Mouse (Mus musculus) embryonic facial prominence, embryonic 11.5 days (tissue): ENCODE results near the gene Sord. TPM values are rescaled to one million over a fixed set of nuclear protein-coding genes. Genes with fewer than 3 reads are reported as not detected.
A peak's percentile ranks its signal among the peaks of the same experiment; 100 is the strongest.

ENCODE experiments used
- ATAC-seq: fragments of 200-750 bp; cut with Nextera tagmentation; replicated peaks from 2 replicates; pipeline ENCODE4 v1.8.0; 2017; ENCODE audit warnings: low read depth; ENCODE audit not compliant: insufficient number of reproducible peaks, low FRiP score, low TSS enrichment
- DNase-seq: peaks from one replicate; pipeline ENCODE4 v3.0.0-alpha.2; 2015; ENCODE audit warnings: low spot score
- H3K27ac ChIP-seq: fragments of 300-500 bp; sonication (generic); replicated peaks from 2 replicates; pipeline ENCODE4 v1.5.1; 2014; ENCODE audit warnings: mild to moderate bottlenecking, low read depth, low read length, control low read depth
- H3K27me3 ChIP-seq: fragments of 300-500 bp; sonication (generic); 2 replicates; pipeline ENCODE4 v1.6.1; 2014; ENCODE audit warnings: mild to moderate bottlenecking, low read length, moderate library complexity, mixed read lengths; ENCODE audit not compliant: control insufficient read depth, insufficient read depth
- H3K36me3 ChIP-seq: fragments of 300-500 bp; sonication (generic); replicated peaks from 2 replicates; pipeline ENCODE4 v1.6.1; 2014; ENCODE audit warnings: low read depth, mild to moderate bottlenecking, low read length, moderate library complexity, mixed read lengths; ENCODE audit not compliant: control insufficient read depth, insufficient read depth
- H3K4me1 ChIP-seq: fragments of 300-500 bp; sonication (generic); 2 replicates; pipeline ENCODE4 v1.6.1; 2014; ENCODE audit warnings: low read length, mixed read lengths; ENCODE audit not compliant: control insufficient read depth, insufficient read depth
- H3K4me2 ChIP-seq: fragments of 300-500 bp; sonication (generic); 2 replicates; pipeline ENCODE4 v1.6.1; 2014; ENCODE audit warnings: low read depth, mild to moderate bottlenecking, control low read depth, low read length, moderate library complexity
- H3K4me3 ChIP-seq: fragments of 300-500 bp; sonication (generic); 2 replicates; pipeline ENCODE4 v1.5.1; 2014; ENCODE audit warnings: low read depth, low read length, control low read depth
- H3K9ac ChIP-seq: fragments of 300-500 bp; sonication (generic); replicated peaks from 2 replicates; pipeline ENCODE4 v1.6.1; 2014; ENCODE audit warnings: mild to moderate bottlenecking, control low read depth, low read length
- H3K9me3 ChIP-seq: fragments of 300-500 bp; sonication (generic); replicated peaks from 2 replicates; pipeline ENCODE4 v1.6.1; 2016; ENCODE audit warnings: mild to moderate bottlenecking, low read length, inconsistent platforms, mixed read lengths; ENCODE audit not compliant: control insufficient read depth
- WGBS: fragments of 180-500 bp; shearing (Covaris S2); extraction: QIAGEN DNeasy Blood & Tissue Kit; methylation state at CpG from one replicate; pipeline ENCODE4 v1.1.7; 2014; 5-methylcytosine and 5-hydroxymethylcytosine counted together
- polyA plus RNA-seq: library from polyadenylated mRNA; unstranded; fragments of >200 nt; fragmentation: Nextera tagmentation; extraction: Ambion mirVana; gene quantifications from 2 replicates; pipeline ENCODE4 v1.2.1, GENCODE M21; 2014

The Sord gene
- 29.3 and 29.9 TPM in 2 replicates for polyA plus RNA-seq

DNA sequence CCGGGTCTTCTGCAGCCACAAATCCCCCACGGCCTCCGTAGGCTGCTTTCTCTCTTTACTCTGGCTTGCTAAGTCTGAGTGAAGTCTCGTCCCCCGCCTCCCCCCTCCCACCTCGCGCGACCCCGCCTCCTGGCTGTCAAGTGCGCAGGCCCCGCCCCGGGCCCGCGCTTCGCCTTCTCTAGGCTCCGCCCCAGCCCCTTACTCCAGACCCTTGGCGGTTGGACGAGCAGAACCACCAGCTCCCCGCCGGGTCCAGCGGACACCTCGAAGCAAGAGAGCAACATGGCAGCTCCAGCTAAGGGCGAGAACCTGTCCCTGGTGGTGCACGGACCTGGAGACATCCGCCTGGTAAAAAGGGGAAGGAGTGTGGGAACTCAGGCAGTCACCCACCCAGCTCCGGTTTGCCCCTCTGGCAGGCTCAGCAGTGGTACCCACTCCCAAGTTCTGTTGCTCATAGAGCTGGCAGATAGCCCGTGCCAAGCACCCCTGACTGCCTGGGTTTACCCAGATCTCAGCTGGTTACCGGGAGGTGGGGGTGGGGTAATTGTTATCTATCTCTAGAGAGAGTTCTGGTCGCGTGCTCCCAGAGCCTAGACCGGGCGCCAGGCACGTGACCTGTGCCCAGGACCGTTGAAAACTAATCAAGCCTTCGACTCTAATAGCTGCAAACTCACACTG, at the start of gene Sord:
Gene Sord, plus strand, starts transcription at position 139 of the 678 bp plus-strand sequence.
- DNase-seq (peak; percentile 95), ATAC-seq (peak; percentile 90)
- H3K27ac ChIP-seq, result no peak within 1 kb of the TSS
- no peaks in the 10 kb centered on the region for H3K27me3 ChIP-seq
- H3K4me2 ChIP-seq, result peak within 1 kb of the TSS; percentile 58
- peak within 1 kb of the TSS; percentile 50 for H3K4me3 ChIP-seq
- no peaks in the 10 kb centered on the region for H3K4me1 ChIP-seq
- no peaks in the 10 kb centered on the region for H3K36me3 ChIP-seq
- H3K9me3 ChIP-seq, result no peaks in the 10 kb centered on the region
- peak within 1 kb of the TSS; percentile 57 for H3K9ac ChIP-seq
- WGBS, result 1% methylated on average over 34 of the region's 35 CpGs

- no peak overlapping the region for H3K27ac ChIP-seq
- WGBS, result 85% methylated on average over 4 of the region's 4 CpGs
- no peaks in the 10 kb centered on the region for H3K36me3 ChIP-seq
- H3K4me1 ChIP-seq, result no peaks in the 10 kb centered on the region
- H3K9me3 ChIP-seq, result no peaks in the 10 kb centered on the region
- no peak overlapping the region for H3K4me2 ChIP-seq
- H3K4me3 ChIP-seq, result no peak overlapping the region
- no peak for ATAC-seq
- no peak for DNase-seq
- no peak overlapping the region for H3K9ac ChIP-seq
- H3K27me3 ChIP-seq, result no peaks in the 10 kb centered on the region
Measured at GRCm38 (mm10) chr2:122185086-122185485, 49.5 kb upstream of the Sord start.

GRCm38 (mm10) chr2:122186106-122186505, 48.4 kb upstream of the Sord start, which contains the start of the genes Patl2 and Terb2:
TSS of gene Patl2 (minus strand) at chr2:122186189.
TSS of gene Terb2 (plus strand) at chr2:122186272.
- WGBS, result 84% methylated on average over 17 of the region's 17 CpGs
- H3K27ac ChIP-seq, result no peak within 1 kb of the TSS
- DNase-seq (no peak), ATAC-seq (no peak)
- H3K4me1 ChIP-seq, result no peaks in the 10 kb centered on the region
- no peaks in the 10 kb centered on the region for H3K36me3 ChIP-seq
- no peak within 1 kb of the TSS for H3K4me2 ChIP-seq
- H3K9me3 ChIP-seq, result no peaks in the 10 kb centered on the region
- H3K27me3 ChIP-seq, result no peaks in the 10 kb centered on the region
- H3K9ac ChIP-seq, result no peak within 1 kb of the TSS
- H3K4me3 ChIP-seq, result no peak within 1 kb of the TSS

DNA sequence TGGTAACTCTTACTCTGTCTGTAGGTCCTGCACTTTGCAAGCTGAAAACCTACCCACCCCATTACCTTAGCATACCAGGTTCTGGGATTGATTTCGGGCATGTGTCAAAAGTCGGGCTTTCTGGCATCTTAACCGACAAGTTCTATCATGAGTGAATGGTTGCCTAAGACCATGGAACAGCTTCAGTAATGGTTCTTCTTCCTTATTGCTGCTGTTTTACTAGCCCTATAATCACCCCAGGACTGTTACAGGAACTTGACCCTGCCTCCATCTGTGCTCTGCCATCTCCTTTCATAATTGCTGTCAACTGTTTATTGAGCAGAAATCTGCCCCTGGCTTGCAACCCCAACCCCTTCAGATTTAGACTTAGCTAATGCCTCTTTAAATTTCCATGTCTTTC, 47.8 kb upstream of the Sord start:
- no peak for DNase-seq
- H3K27me3 ChIP-seq, result no peaks in the 10 kb centered on the region

GRCm38 (mm10) chr2:122191849-122192248, 42.7 kb upstream of the Sord start:
- no peak for ATAC-seq
- Histone ChIP-seq H3K27ac (no peak overlapping the region), H3K4me3 (no peak overlapping the region), H3K4me2 (no peak overlapping the region), H3K4me1 (no peaks in the 10 kb centered on the region), H3K36me3 (no peaks in the 10 kb centered on the region), H3K27me3 (no peaks in the 10 kb centered on the region), H3K9ac (no peak overlapping the region), H3K9me3 (no peaks in the 10 kb centered on the region)
- DNase-seq, result no peak
- 73% methylated on average over 3 of the region's 3 CpGs for WGBS

More for the DNA sequence above, 47.8 kb upstream of the Sord start:
- Histone ChIP-seq H3K4me2 (no peak overlapping the region), H3K9me3 (no peaks in the 10 kb centered on the region), H3K9ac (no peak overlapping the region), H3K36me3 (no peaks in the 10 kb centered on the region), H3K4me3 (no peak overlapping the region), H3K27ac (no peak overlapping the region), H3K4me1 (no peaks in the 10 kb centered on the region)
- WGBS, result 96% methylated on average over 3 of the region's 3 CpGs
- ATAC-seq, result no peak

GRCm38 (mm10) chr2:122194509-122194929, 40.0 kb upstream of the Sord start:
- DNase-seq (peak; percentile 56), ATAC-seq (peak; percentile 56; the same call in 1 of the 2 replicates)
- 50% methylated on average over 1 of the region's 1 CpGs for WGBS
- no peaks in the 10 kb centered on the region for H3K4me1 ChIP-seq
- H3K4me3 ChIP-seq, result no peak overlapping the region
- no peaks in the 10 kb centered on the region for H3K27me3 ChIP-seq
- H3K36me3 ChIP-seq, result no peaks in the 10 kb centered on the region
- H3K9ac ChIP-seq, result no peak overlapping the region
- H3K9me3 ChIP-seq, result no peaks in the 10 kb centered on the region
- no peak overlapping the region for H3K4me2 ChIP-seq
- H3K27ac ChIP-seq, result no peak overlapping the region

DNA sequence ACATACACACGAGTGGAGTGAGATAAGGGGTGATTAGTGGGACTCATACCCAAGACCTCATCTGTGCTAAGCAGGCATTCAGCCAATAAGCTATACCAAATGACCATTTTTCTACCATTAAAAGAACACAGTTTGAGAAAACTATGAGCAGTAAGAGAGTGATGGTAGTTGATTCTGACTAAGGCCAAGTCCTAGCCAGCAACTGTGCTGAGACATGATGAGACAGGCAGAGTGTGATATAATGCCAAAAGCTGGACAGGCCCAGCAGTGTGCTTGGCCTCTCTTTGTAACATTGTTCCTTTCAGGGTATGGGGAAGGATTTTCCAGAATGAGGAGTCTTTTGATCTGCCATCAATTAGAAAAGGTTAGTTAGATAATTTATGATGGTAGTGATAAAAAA, 33.0 kb upstream of the Sord start:
- no peaks in the 10 kb centered on the region for H3K9me3 ChIP-seq
- WGBS, result 91% methylated on average over 1 of the region's 1 CpGs

DNA sequence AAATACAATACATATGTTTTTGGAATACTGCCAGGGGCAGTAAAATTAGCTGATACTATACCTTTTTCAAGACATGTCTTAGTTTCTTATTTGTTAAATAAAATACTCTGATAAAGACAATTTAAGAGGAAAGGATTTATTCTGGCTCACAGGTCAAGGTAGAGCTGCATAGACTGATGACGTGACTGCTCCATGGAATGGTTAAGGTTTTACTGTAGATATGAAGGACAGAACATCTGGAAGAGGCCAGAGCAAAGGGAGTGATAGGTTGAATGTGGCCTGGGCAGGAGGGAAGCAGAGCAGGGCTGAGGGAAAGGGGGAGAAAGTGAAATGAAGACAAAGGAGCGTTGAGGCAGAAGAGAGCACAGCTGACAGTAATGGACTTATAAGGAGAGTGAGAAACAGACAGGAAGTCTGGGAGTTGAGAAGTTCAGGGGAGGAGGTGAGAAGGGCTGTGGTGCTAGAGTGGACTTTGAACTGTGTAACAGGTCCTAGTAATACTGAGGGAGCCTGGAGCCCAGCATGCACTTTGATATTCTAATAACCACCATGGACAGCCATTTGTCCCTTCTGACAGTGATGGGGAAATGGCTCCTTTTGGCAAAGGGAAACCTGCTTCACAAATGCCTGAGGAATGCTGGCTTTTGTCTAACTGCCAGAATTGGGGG, 28.0 kb upstream of the Sord start:
- Histone ChIP-seq H3K27ac (no peak overlapping the region), H3K4me2 (no peak overlapping the region), H3K27me3 (no peaks in the 10 kb centered on the region), H3K36me3 (no peaks in the 10 kb centered on the region), H3K4me3 (no peak overlapping the region), H3K4me1 (0 out of 2 replicates have a peak, but pooled peaks cover 2% of the 10 kb centered on the region), H3K9ac (no peak overlapping the region), H3K9me3 (no peaks in the 10 kb centered on the region)
- DNase-seq (no peak), ATAC-seq (no peak)
- WGBS, result 50% methylated on average over 2 of the region's 2 CpGs

More for the DNA sequence above, 33.0 kb upstream of the Sord start:
- Histone ChIP-seq H3K27ac (no peak overlapping the region), H3K36me3 (no peaks in the 10 kb centered on the region), H3K4me1 (no peaks in the 10 kb centered on the region), H3K27me3 (no peaks in the 10 kb centered on the region), H3K9ac (no peak overlapping the region), H3K4me2 (no peak overlapping the region), H3K4me3 (no peak overlapping the region)
- ATAC-seq (no peak), DNase-seq (no peak)
